Mouse (Mus musculus) embryonic facial prominence, embryonic 13.5 days (tissue): ENCODE results near the gene H3f3a. TPM values are rescaled to one million over a fixed set of nuclear protein-coding genes. Genes with fewer than 3 reads are reported as not detected.

ENCODE experiments used
- ATAC-seq: fragments of 200-750 bp; cut with Nextera tagmentation; 2 replicates; pipeline ENCODE4 v1.8.0; 2017; ENCODE audit warnings: low read depth; ENCODE audit not compliant: insufficient number of reproducible peaks, insufficient read depth, low FRiP score, low TSS enrichment
- H3K27ac ChIP-seq: fragments of 300-500 bp; sonication (generic); 2 replicates; pipeline ENCODE4 v1.5.1; 2015; ENCODE audit warnings: moderate library complexity, mild to moderate bottlenecking, inconsistent platforms
- H3K27me3 ChIP-seq: fragments of 300-500 bp; sonication (generic); 2 replicates; pipeline ENCODE4 v1.6.1; 2015; ENCODE audit warnings: mild to moderate bottlenecking, inconsistent platforms
- H3K36me3 ChIP-seq: fragments of 300-500 bp; sonication (generic); 2 replicates; pipeline ENCODE4 v1.6.1; 2015; ENCODE audit warnings: mild to moderate bottlenecking, inconsistent platforms
- H3K4me1 ChIP-seq: fragments of 300-500 bp; sonication (generic); 2 replicates; pipeline ENCODE4 v1.6.1; 2015; ENCODE audit warnings: inconsistent platforms
- H3K4me2 ChIP-seq: fragments of 300-500 bp; sonication (generic); 2 replicates; pipeline ENCODE4 v1.6.1; 2015; ENCODE audit warnings: moderate library complexity, mild to moderate bottlenecking, inconsistent platforms
- H3K4me3 ChIP-seq: fragments of 300-500 bp; sonication (generic); 2 replicates; pipeline ENCODE4 v1.5.1; 2015; ENCODE audit warnings: mild to moderate bottlenecking, inconsistent platforms
- H3K9ac ChIP-seq: fragments of 300-500 bp; sonication (generic); 2 replicates; pipeline ENCODE4 v1.6.1; 2015; ENCODE audit warnings: mild to moderate bottlenecking, inconsistent platforms
- H3K9me3 ChIP-seq: fragments of 300-500 bp; sonication (generic); 2 replicates; pipeline ENCODE4 v1.6.1; 2016; ENCODE audit warnings: inconsistent platforms
- WGBS: fragments of 180-500 bp; shearing (Covaris S2); methylation state at CpG from one replicate; pipeline ENCODE4 v1.1.7; 2015; ENCODE audit warnings: mixed read lengths; 5-methylcytosine and 5-hydroxymethylcytosine counted together
- polyA plus RNA-seq: library from polyadenylated mRNA; unstranded; fragments of >200 nt; fragmentation: Nextera tagmentation; extraction: Ambion mirVana; gene quantifications from 2 replicates; pipeline ENCODE4 v1.2.1, GENCODE M21; 2015

H3f3a gene
- polyA plus RNA-seq, 1 experiment from 2014 or later: 3,318 TPM

GRCm38 (mm10) chr1:180799253-180799652 lies 14.5 kb downstream of the H3f3a start:
- Histone ChIP-seq H3K9ac (no peak overlapping the region), H3K27me3 (no peaks in the 10 kb centered on the region), H3K9me3 (no peaks in the 10 kb centered on the region), H3K27ac (no peak overlapping the region), H3K4me2 (no peak overlapping the region), H3K4me3 (no peak overlapping the region), H3K36me3 (peaks cover 40% of the 10 kb centered on the region), H3K4me1 (peaks cover 2% of the 10 kb centered on the region)
- no peak for ATAC-seq
- 77% methylated on average over 5 of the region's 5 CpGs for WGBS

DNA sequence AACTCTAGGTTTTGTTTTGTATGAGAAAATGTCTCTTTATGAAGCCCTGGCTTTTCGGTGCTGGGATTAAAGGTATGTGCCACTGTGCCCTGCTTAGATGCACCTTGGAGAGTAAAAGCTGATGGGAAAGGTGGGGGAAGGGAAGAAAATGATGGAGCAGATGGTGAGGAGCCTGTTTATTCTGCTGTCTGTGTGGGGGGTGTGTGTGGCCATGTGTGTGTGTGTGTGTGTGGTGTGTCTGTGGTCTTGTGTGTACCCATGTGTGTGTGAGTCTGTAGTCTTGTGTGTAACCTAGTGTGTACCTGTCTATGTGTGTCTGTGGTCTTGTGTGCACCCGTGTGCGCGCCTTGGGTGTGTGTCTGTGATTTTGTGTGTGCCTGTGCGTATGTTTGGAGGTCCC lies 15.1 kb downstream of the H3f3a start:
- Histone ChIP-seq H3K27ac (no peak overlapping the region), H3K27me3 (no peaks in the 10 kb centered on the region), H3K36me3 (peaks cover 34% of the 10 kb centered on the region), H3K4me1 (peaks cover 8% of the 10 kb centered on the region), H3K9me3 (no peaks in the 10 kb centered on the region), H3K4me3 (no peak overlapping the region), H3K4me2 (no peak overlapping the region), H3K9ac (no peak overlapping the region)
- no peak for ATAC-seq
- 91% methylated on average over 5 of the region's 5 CpGs for WGBS

DNA sequence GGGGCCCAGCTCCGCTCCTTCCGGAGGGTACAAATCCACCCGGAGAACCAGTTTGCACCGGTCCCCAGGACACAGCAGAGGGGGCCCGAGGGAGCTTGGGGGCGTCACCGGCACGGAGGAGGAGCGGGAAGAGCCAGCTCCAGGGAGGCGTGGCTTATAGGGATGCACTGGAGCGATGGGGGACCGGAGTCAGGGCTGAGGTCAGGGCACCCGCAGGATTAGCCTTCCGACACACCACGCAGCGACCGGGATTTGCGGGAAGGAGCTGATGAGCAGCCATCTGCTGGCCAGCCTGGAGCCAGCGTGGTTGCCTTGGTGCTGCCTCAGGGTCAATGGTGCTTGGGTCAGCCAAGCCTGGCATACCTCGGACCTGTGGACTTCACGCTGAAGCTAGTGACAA lies 19.6 kb downstream of the H3f3a start:
- no peak overlapping the region for H3K27ac ChIP-seq
- H3K36me3 ChIP-seq: no peaks in the 10 kb centered on the region
- H3K9ac ChIP-seq: peak overlapping the region; percentile 69
- peaks cover 12% of the 10 kb centered on the region for H3K4me1 ChIP-seq
- no peaks in the 10 kb centered on the region for H3K27me3 ChIP-seq
- ATAC-seq: peak; percentile 57
- H3K4me3 ChIP-seq: peak overlapping the region; percentile 45
- peak overlapping the region; percentile 80 for H3K4me2 ChIP-seq
- H3K9me3 ChIP-seq: no peaks in the 10 kb centered on the region
- WGBS: under 1% methylated on average over 21 of the region's 21 CpGs

DNA sequence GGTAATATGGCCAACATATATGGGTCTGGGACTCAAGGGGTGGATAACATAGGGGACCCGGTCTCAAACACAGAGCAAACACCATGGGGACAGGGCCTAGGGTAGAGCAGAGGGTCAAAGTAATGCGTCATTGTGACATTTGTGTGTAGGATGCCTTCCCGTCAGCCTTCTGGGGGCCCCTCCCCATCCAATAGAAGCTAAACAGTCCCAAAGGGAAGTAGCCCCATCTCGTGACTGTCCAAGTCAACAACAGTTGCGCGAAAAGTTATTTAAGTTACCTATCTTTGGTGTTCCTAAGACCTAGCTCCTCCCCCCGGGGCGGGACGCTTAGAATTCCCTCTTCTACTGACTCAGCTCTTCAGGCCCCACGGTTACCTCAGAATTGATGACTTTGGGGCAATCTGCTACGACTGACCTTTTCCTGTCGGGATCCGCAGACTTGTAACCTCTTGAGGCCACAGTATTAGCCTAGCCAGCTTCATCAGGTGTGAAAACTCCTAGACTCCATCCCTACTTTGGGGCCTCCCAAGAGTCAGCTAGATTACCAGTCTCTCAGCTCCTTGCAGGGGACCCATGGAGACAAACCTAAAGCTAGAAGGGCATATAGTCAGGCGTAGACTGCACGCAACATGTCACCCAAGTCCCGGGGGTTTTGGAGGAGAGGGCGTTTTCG lies 20.2 kb downstream of the H3f3a start:
- Histone ChIP-seq H3K4me1 (peaks cover 12% of the 10 kb centered on the region), H3K4me2 (peak overlapping the region; percentile 80), H3K9me3 (no peaks in the 10 kb centered on the region), H3K36me3 (no peaks in the 10 kb centered on the region), H3K27ac (no peak overlapping the region), H3K27me3 (no peaks in the 10 kb centered on the region), H3K9ac (peak overlapping the region; percentile 69), H3K4me3 (peak overlapping the region; percentile 45)
- WGBS: 13% methylated on average over 18 of the region's 18 CpGs
- peak; percentile 44; the same call in 1 of the 2 replicates for ATAC-seq

- H3K9ac ChIP-seq: no peak overlapping the region
- no peaks in the 10 kb centered on the region for H3K27me3 ChIP-seq
- no peak overlapping the region for H3K27ac ChIP-seq
- no peaks in the 10 kb centered on the region for H3K36me3 ChIP-seq
- no peak overlapping the region for H3K4me2 ChIP-seq
- H3K4me3 ChIP-seq: no peak overlapping the region
- 0 out of 2 replicates have a peak, but pooled peaks cover 3% of the 10 kb centered on the region for H3K9me3 ChIP-seq
- peaks cover 12% of the 10 kb centered on the region for H3K4me1 ChIP-seq
- no peak for ATAC-seq
- 85% methylated on average over 4 of the region's 4 CpGs for WGBS
Measured at GRCm38 (mm10) chr1:180792814-180793213, 20.9 kb downstream of the H3f3a start.

DNA sequence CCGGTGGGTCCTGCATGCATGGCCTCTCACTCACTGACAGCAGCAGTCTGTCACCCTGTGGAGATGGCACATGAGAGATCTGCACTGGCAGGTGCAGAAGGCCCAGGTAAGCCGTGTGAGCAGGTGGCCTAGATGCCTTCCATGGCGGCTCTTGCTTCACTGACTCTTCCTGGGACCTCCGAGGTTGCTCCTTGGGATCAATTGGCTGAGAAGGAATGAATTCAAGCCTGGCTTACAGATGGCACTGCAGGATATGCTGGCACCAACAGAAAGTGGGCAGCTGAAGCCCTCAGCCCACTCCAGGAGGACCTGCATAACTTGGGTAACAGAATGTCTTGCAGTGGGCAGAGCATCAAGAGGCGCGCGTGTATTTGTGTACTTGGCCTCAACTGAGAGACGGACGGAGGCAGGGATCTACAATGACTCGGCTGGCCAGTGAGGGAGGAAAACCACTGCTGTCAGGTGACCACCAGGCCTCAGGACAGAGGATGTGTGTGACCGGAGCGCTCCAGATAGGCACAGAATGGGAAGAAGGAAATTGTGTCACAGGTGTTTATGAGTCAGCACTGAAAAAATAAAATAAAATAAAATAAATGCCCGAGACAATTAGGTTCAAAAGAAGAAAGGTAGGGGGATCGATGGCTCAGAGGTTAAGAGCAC lies 21.8 kb downstream of the H3f3a start:
- Histone ChIP-seq H3K27me3 (no peaks in the 10 kb centered on the region), H3K36me3 (no peaks in the 10 kb centered on the region), H3K4me2 (no peak overlapping the region), H3K27ac (no peak overlapping the region), H3K9ac (no peak overlapping the region), H3K4me3 (no peak overlapping the region), H3K4me1 (peaks cover 12% of the 10 kb centered on the region), H3K9me3 (0 out of 2 replicates have a peak, but pooled peaks cover 3% of the 10 kb centered on the region)
- no peak for ATAC-seq
- WGBS: 82% methylated on average over 14 of the region's 14 CpGs

DNA sequence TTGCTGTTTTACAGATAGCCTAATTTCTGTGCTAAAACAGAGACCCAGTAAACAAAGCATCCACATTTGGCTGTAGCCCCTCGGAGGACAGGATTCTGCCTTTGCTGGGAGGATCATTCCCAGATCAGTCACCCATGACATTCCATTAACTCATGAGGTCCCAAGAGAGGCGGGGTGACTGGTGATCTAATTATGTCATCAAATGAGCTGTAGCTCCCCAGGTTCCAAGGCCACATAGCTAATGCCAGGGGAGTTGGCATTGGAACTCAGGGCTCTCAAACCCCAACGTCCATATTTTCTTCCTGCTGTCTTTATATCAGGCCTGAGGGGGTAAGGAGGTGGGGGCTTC lies 30.2 kb downstream of the H3f3a start:
- 23% methylated on average over 3 of the region's 3 CpGs for WGBS
- H3K9ac ChIP-seq: no peak overlapping the region
- no peaks in the 10 kb centered on the region; the same call in 1 of the 2 replicates for H3K27me3 ChIP-seq
- H3K27ac ChIP-seq: no peak overlapping the region
- no peak overlapping the region for H3K4me2 ChIP-seq
- no peaks in the 10 kb centered on the region for H3K4me1 ChIP-seq
- H3K4me3 ChIP-seq: no peak overlapping the region
- no peak for ATAC-seq
- H3K36me3 ChIP-seq: no peaks in the 10 kb centered on the region
- H3K9me3 ChIP-seq: 0 out of 2 replicates have a peak, but pooled peaks cover 3% of the 10 kb centered on the region

GRCm38 (mm10) chr1:180782906-180783579 lies 30.7 kb downstream of the H3f3a start:
- Histone ChIP-seq H3K36me3 (no peaks in the 10 kb centered on the region), H3K4me3 (no peak overlapping the region), H3K9ac (no peak overlapping the region), H3K9me3 (0 out of 2 replicates have a peak, but pooled peaks cover under 1% of the 10 kb centered on the region), H3K4me2 (no peak overlapping the region), H3K4me1 (no peaks in the 10 kb centered on the region), H3K27me3 (no peaks in the 10 kb centered on the region; the same call in 1 of the 2 replicates), H3K27ac (no peak overlapping the region)
- no peak for ATAC-seq
- 69% methylated on average over 9 of the region's 9 CpGs for WGBS

DNA sequence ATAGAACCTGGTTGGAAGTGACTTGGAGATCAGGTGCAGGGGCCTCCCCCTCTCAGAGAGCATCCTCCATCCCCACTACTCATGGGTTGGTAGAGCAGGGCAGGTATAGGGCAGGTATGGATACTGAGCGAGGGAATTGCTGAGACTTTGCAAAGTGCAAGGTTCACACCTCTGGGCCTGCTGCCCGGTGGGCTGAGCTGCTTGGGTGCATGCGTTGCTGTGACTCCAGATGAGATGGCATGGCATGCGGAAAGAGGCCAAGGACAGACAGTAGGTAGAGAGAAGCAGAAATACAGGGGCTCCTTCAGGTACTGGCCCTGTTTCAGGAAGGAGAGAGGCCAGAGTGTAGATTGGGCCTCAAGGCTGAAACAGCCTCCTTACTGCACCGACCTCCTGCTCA lies 32.5 kb downstream of the H3f3a start:
- no peaks in the 10 kb centered on the region for H3K9me3 ChIP-seq
- 73% methylated on average over 5 of the region's 5 CpGs for WGBS

GRCm38 (mm10) chr1:180780291-180780690 lies 33.5 kb downstream of the H3f3a start:
- Histone ChIP-seq H3K36me3 (no peaks in the 10 kb centered on the region), H3K4me3 (no peak overlapping the region), H3K4me1 (peaks cover 14% of the 10 kb centered on the region), H3K27me3 (no peaks in the 10 kb centered on the region; the same call in 1 of the 2 replicates), H3K4me2 (no peak overlapping the region), H3K9ac (no peak overlapping the region), H3K27ac (no peak overlapping the region), H3K9me3 (no peaks in the 10 kb centered on the region)
- no peak for ATAC-seq
- WGBS: 87% methylated on average over 8 of the region's 8 CpGs

More for the DNA sequence above, 32.5 kb downstream of the H3f3a start:
- ATAC-seq: no peak
- no peaks in the 10 kb centered on the region; the same call in 1 of the 2 replicates for H3K27me3 ChIP-seq
- H3K9ac ChIP-seq: no peak overlapping the region
- no peaks in the 10 kb centered on the region for H3K36me3 ChIP-seq
- H3K4me2 ChIP-seq: no peak overlapping the region
- H3K4me1 ChIP-seq: peaks cover 7% of the 10 kb centered on the region
- no peak overlapping the region for H3K27ac ChIP-seq
- H3K4me3 ChIP-seq: no peak overlapping the region

DNA sequence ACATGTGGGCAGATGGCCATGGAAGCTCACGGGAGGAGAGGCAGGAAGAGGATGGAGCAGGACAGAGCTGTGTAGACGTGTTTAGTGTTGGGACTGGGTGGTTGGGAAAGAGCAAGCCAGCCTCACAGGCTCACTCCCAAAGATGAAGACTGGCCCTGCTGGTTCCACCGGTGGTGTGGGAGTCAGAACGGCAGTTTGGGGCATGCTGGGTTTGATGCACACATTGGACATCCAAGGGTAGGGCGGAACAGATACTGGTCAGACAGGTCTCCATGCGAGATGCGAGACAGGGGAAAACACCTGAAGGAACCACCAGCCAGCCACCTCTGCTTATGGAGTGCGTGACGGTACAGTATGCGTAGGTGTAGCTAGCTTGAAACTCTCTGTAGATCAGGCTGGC lies 34.8 kb downstream of the H3f3a start:
- WGBS: 76% methylated on average over 10 of the region's 10 CpGs
- no peak overlapping the region for H3K4me3 ChIP-seq
- H3K9ac ChIP-seq: no peak overlapping the region
- no peak for ATAC-seq
- peaks cover 4% of the 10 kb centered on the region; the same call in 1 of the 2 replicates for H3K9me3 ChIP-seq
- H3K36me3 ChIP-seq: no peaks in the 10 kb centered on the region
- H3K27ac ChIP-seq: no peak overlapping the region
- no peaks in the 10 kb centered on the region; the same call in 1 of the 2 replicates for H3K27me3 ChIP-seq
- peak overlapping the region; percentile 93 for H3K4me2 ChIP-seq
- peaks cover 14% of the 10 kb centered on the region for H3K4me1 ChIP-seq
